Mouse (Mus musculus) T-helper 17 cell (primary cell): ENCODE results near the gene Sp6.

Experiments used
- in situ Hi-C, 2 experiments: fragments of 300-600 bp; cut with MboI, MseI; formaldehyde crosslinking; loops; 1 replicate in 1 of 2; 2 replicates in 1 of 2; pipeline ENCODE4 v1.15.1; 2025; ENCODE audit warnings: high pct_unique_total_duplicates in 2 of 2

Gene Sp6

GRCm38 (mm10) chr11:97021121-97021765, 8.0 kb downstream of the Sp6 start:
- in situ Hi-C loops, result loop anchor here (5.0 to 25.0 kb wide), 4 partner anchors 34 to 1566 kb away; partner anchors contain the start of genes Cdk5rap3 (in 1 of the 2), Lrrc3c (in 1 of the 2), Ormdl3 (in 1 of the 2) and Sp2 (in 1 of the 2)

GRCm38 (mm10) chr11:97021873-97022484, 8.8 kb downstream of the Sp6 start:
- in situ Hi-C loops, result loop anchor here (5.0 to 25.0 kb wide), 4 partner anchors 35 to 1565 kb away; partner anchors contain the start of genes Cdk5rap3 (in 1 of the 2), Lrrc3c (in 1 of the 2), Ormdl3 (in 1 of the 2) and Sp2 (in 1 of the 2)

- in situ Hi-C loops, result loop anchor here (5.0 to 25.0 kb wide), 4 partner anchors 38 to 1562 kb away; partner anchors contain the start of genes Cdk5rap3 (in 1 of the 2), Lrrc3c (in 1 of the 2), Ormdl3 (in 1 of the 2) and Sp2 (in 1 of the 2)
Measured at GRCm38 (mm10) chr11:97024977-97025376, 11.8 kb downstream of the Sp6 start.

GRCm38 (mm10) chr11:97025721-97026344, 12.6 kb downstream of the Sp6 start:
- in situ Hi-C loops, result no loop called here

GRCm38 (mm10) chr11:97029686-97030417, 16.7 kb downstream of the Sp6 start, which contains the start of gene Scrn2:
Gene Scrn2 (plus strand): TSS chr11:97029938.
- in situ Hi-C loops, result loop anchor here in 1 of 2 experiments (5.0 kb wide), 1 partner anchor 103 kb away; the partner anchor contains the start of gene Prr15l

GRCm38 (mm10) chr11:97030426-97030825, 17.2 kb downstream of the Sp6 start:
- in situ Hi-C loops, result loop anchor here in 1 of 2 experiments (5.0 kb wide), 1 partner anchor 103 kb away; the partner anchor contains the start of gene Prr15l

GRCm38 (mm10) chr11:97031977-97032376, 18.8 kb downstream of the Sp6 start:
- in situ Hi-C loops, result loop anchor here in 1 of 2 experiments (5.0 kb wide), 1 partner anchor 105 kb away; the partner anchor contains the start of gene Prr15l

GRCm38 (mm10) chr11:97032499-97032898, 19.3 kb downstream of the Sp6 start:
- in situ Hi-C loops, result loop anchor here in 1 of 2 experiments (5.0 kb wide), 1 partner anchor 105 kb away; the partner anchor contains the start of gene Prr15l

GRCm38 (mm10) chr11:97033781-97034180, 20.6 kb downstream of the Sp6 start:
- in situ Hi-C loops, result loop anchor here in 1 of 2 experiments (5.0 kb wide), 1 partner anchor 106 kb away; the partner anchor contains the start of gene Prr15l

- in situ Hi-C loops, result no loop called here
Measured at GRCm38 (mm10) chr11:97036141-97036540, 22.9 kb downstream of the Sp6 start.

- in situ Hi-C loops, result no loop called here
Measured at GRCm38 (mm10) chr11:97038881-97039280, 25.7 kb downstream of the Sp6 start.

GRCm38 (mm10) chr11:97040301-97041021, 27.3 kb downstream of the Sp6 start:
- in situ Hi-C loops, result no loop called here

- in situ Hi-C loops, result no loop called here
Measured at GRCm38 (mm10) chr11:97041022-97041899, 28.1 kb downstream of the Sp6 start, which contains the start of the genes Lrrc46 and Mrpl10. Gene Lrrc46 (minus strand): TSS chr11:97041407. Gene Mrpl10 (plus strand): TSS chr11:97041560.

GRCm38 (mm10) chr11:97044902-97045301, 31.7 kb downstream of the Sp6 start:
- in situ Hi-C loops, result no loop called here

GRCm38 (mm10) chr11:97045861-97046260, 32.7 kb downstream of the Sp6 start:
- in situ Hi-C loops, result no loop called here

- in situ Hi-C loops, result no loop called here
Measured at GRCm38 (mm10) chr11:97048090-97048650, 35.0 kb downstream of the Sp6 start.

- in situ Hi-C loops, result no loop called here
Measured at GRCm38 (mm10) chr11:97049492-97050085, 36.4 kb downstream of the Sp6 start.

GRCm38 (mm10) chr11:97050216-97050943, 37.2 kb downstream of the Sp6 start, which contains the start of gene Osbpl7:
Gene Osbpl7 (plus strand): TSS chr11:97050628.
- in situ Hi-C loops, result no loop called here
